Mouse (Mus musculus) forebrain, embryonic 15.5 days (tissue): Measurements from ENCODE around the gene Slc8a1. TPM values are rescaled to one million over a fixed set of nuclear protein-coding genes. Genes with fewer than 3 reads are reported as not detected.

Experiments used
- ATAC-seq: fragments of 200-750 bp; cut with Nextera tagmentation; replicated peaks from 2 replicates; pipeline ENCODE4 v1.8.0; 2017; ENCODE audit warnings: mild to moderate bottlenecking, moderate TSS enrichment, moderate library complexity
- H3K27ac ChIP-seq: fragments of 300-500 bp; sonication (generic); replicated peaks from 2 replicates; pipeline ENCODE4 v1.5.1; 2015; ENCODE audit warnings: mild to moderate bottlenecking, inconsistent platforms
- H3K27me3 ChIP-seq: fragments of 300-500 bp; sonication (generic); 2 replicates; pipeline ENCODE4 v1.6.1; 2015; ENCODE audit warnings: inconsistent platforms
- H3K36me3 ChIP-seq: fragments of 300-500 bp; sonication (generic); 2 replicates; pipeline ENCODE4 v1.6.1; 2015; ENCODE audit warnings: mild to moderate bottlenecking, inconsistent platforms
- H3K4me1 ChIP-seq: fragments of 300-500 bp; sonication (generic); 2 replicates; pipeline ENCODE4 v1.6.1; 2015; ENCODE audit warnings: inconsistent platforms
- H3K4me2 ChIP-seq: fragments of 300-500 bp; sonication (generic); replicated peaks from 2 replicates; pipeline ENCODE4 v1.6.1; 2015; ENCODE audit warnings: mild to moderate bottlenecking, inconsistent platforms
- H3K4me3 ChIP-seq: fragments of 300-500 bp; sonication (generic); 2 replicates; pipeline ENCODE4 v1.5.1; 2015; ENCODE audit warnings: mild to moderate bottlenecking, inconsistent platforms
- H3K9ac ChIP-seq: fragments of 300-500 bp; sonication (generic); replicated peaks from 2 replicates; pipeline ENCODE4 v1.6.1; 2015; ENCODE audit warnings: mild to moderate bottlenecking, inconsistent platforms
- H3K9me3 ChIP-seq: fragments of 300-500 bp; sonication (generic); 2 replicates; pipeline ENCODE4 v1.6.1; 2016; ENCODE audit warnings: inconsistent platforms
- WGBS: fragments of 180-500 bp; shearing (Covaris S2); methylation state at CpG from one replicate; pipeline ENCODE4 v1.1.7; 2015; ENCODE audit warnings: mixed read lengths; 5-methylcytosine and 5-hydroxymethylcytosine counted together
- polyA plus RNA-seq: library from polyadenylated mRNA; unstranded; fragments of >200 nt; fragmentation: Nextera tagmentation; extraction: Ambion mirVana; gene quantifications from 2 replicates; pipeline ENCODE4 v1.2.1, GENCODE M21; 2015

Gene Slc8a1
- polyA plus RNA-seq, 1 experiment from 2014 or later, result 18.4 TPM

GRCm38 (mm10) chr17:81486388-81486787, 251.8 kb downstream of the Slc8a1 start:
- peaks cover 12% of the 10 kb centered on the region for H3K4me1 ChIP-seq
- no peak overlapping the region for H3K4me3 ChIP-seq
- no peaks in the 10 kb centered on the region for H3K27me3 ChIP-seq
- ATAC-seq, result no peak
- WGBS, result 60% methylated on average over 1 of the region's 1 CpGs
- no peak overlapping the region for H3K9ac ChIP-seq
- no peaks in the 10 kb centered on the region for H3K9me3 ChIP-seq
- H3K36me3 ChIP-seq, result no peaks in the 10 kb centered on the region
- H3K4me2 ChIP-seq, result no peak overlapping the region
- H3K27ac ChIP-seq, result no peak overlapping the region

GRCm38 (mm10) chr17:81481843-81482490, 256.2 kb downstream of the Slc8a1 start:
- no peaks in the 10 kb centered on the region for H3K36me3 ChIP-seq
- no peak for ATAC-seq
- H3K4me1 ChIP-seq, result peaks cover 26% of the 10 kb centered on the region
- 54% methylated on average over 11 of the region's 11 CpGs for WGBS
- H3K4me3 ChIP-seq, result no peak overlapping the region
- H3K9ac ChIP-seq, result no peak overlapping the region
- H3K27me3 ChIP-seq, result no peaks in the 10 kb centered on the region
- no peak overlapping the region for H3K4me2 ChIP-seq
- H3K27ac ChIP-seq, result peak overlapping the region; percentile 32; the same call in 1 of the 2 replicates
- H3K9me3 ChIP-seq, result no peaks in the 10 kb centered on the region

- peak; percentile 77 for ATAC-seq
- Histone ChIP-seq H3K36me3 (no peaks in the 10 kb centered on the region), H3K4me1 (peaks cover 23% of the 10 kb centered on the region), H3K4me2 (peak overlapping the region; percentile 17), H3K4me3 (no peak overlapping the region), H3K9me3 (no peaks in the 10 kb centered on the region), H3K27ac (peak overlapping the region; percentile 28; the same call in 1 of the 2 replicates), H3K9ac (no peak overlapping the region), H3K27me3 (no peaks in the 10 kb centered on the region)
- WGBS, result 46% methylated on average over 21 of the region's 21 CpGs
Measured at GRCm38 (mm10) chr17:81480351-81481161, 257.6 kb downstream of the Slc8a1 start.

GRCm38 (mm10) chr17:81479807-81480206, 258.4 kb downstream of the Slc8a1 start:
- Histone ChIP-seq H3K4me1 (peaks cover 24% of the 10 kb centered on the region), H3K27ac (no peak overlapping the region), H3K9me3 (no peaks in the 10 kb centered on the region), H3K9ac (no peak overlapping the region), H3K4me2 (peak overlapping the region; percentile 17), H3K4me3 (no peak overlapping the region), H3K36me3 (no peaks in the 10 kb centered on the region), H3K27me3 (no peaks in the 10 kb centered on the region)
- 21% methylated on average over 4 of the region's 4 CpGs for WGBS
- ATAC-seq, result no peak

GRCm38 (mm10) chr17:81477420-81477819, 260.8 kb downstream of the Slc8a1 start:
- H3K36me3 ChIP-seq, result no peaks in the 10 kb centered on the region
- no peak for ATAC-seq
- no peaks in the 10 kb centered on the region for H3K9me3 ChIP-seq
- peaks cover 29% of the 10 kb centered on the region for H3K4me1 ChIP-seq
- H3K9ac ChIP-seq, result no peak overlapping the region
- WGBS, result 84% methylated on average over 1 of the region's 1 CpGs
- no peak overlapping the region for H3K4me2 ChIP-seq
- H3K27ac ChIP-seq, result no peak overlapping the region
- no peaks in the 10 kb centered on the region for H3K27me3 ChIP-seq
- no peak overlapping the region for H3K4me3 ChIP-seq

GRCm38 (mm10) chr17:81473363-81473762, 264.8 kb downstream of the Slc8a1 start:
- H3K27me3 ChIP-seq, result no peaks in the 10 kb centered on the region
- no peak overlapping the region for H3K27ac ChIP-seq
- no peak overlapping the region for H3K9ac ChIP-seq
- H3K4me1 ChIP-seq, result peaks cover 18% of the 10 kb centered on the region
- no peak overlapping the region for H3K4me2 ChIP-seq
- no peaks in the 10 kb centered on the region for H3K36me3 ChIP-seq
- peak; percentile 64 for ATAC-seq
- WGBS, result 13% methylated on average over 3 of the region's 3 CpGs
- H3K4me3 ChIP-seq, result no peak overlapping the region
- H3K9me3 ChIP-seq, result no peaks in the 10 kb centered on the region

GRCm38 (mm10) chr17:81468941-81469340, 269.2 kb downstream of the Slc8a1 start:
- Histone ChIP-seq H3K27ac (no peak overlapping the region), H3K4me3 (no peak overlapping the region), H3K4me2 (no peak overlapping the region), H3K9me3 (no peaks in the 10 kb centered on the region), H3K27me3 (no peaks in the 10 kb centered on the region), H3K36me3 (no peaks in the 10 kb centered on the region), H3K4me1 (peaks cover 16% of the 10 kb centered on the region), H3K9ac (no peak overlapping the region)
- 82% methylated on average over 5 of the region's 5 CpGs for WGBS
- ATAC-seq, result no peak

- no peak overlapping the region for H3K27ac ChIP-seq
- no peaks in the 10 kb centered on the region for H3K4me1 ChIP-seq
- no peak overlapping the region for H3K4me2 ChIP-seq
- WGBS, result 89% methylated on average over 3 of the region's 3 CpGs
- no peaks in the 10 kb centered on the region for H3K36me3 ChIP-seq
- no peaks in the 10 kb centered on the region for H3K27me3 ChIP-seq
- H3K9me3 ChIP-seq, result no peaks in the 10 kb centered on the region
- no peak for ATAC-seq
- H3K9ac ChIP-seq, result no peak overlapping the region
- no peak overlapping the region for H3K4me3 ChIP-seq
Measured at GRCm38 (mm10) chr17:81459379-81459778, 278.8 kb downstream of the Slc8a1 start.

- H3K9me3 ChIP-seq, result no peaks in the 10 kb centered on the region
- H3K9ac ChIP-seq, result no peak overlapping the region
- no peak for ATAC-seq
- no peaks in the 10 kb centered on the region for H3K27me3 ChIP-seq
- no peak overlapping the region for H3K4me3 ChIP-seq
- H3K36me3 ChIP-seq, result no peaks in the 10 kb centered on the region
- WGBS, result 87% methylated on average over 7 of the region's 7 CpGs
- H3K27ac ChIP-seq, result no peak overlapping the region
- no peaks in the 10 kb centered on the region for H3K4me1 ChIP-seq
- H3K4me2 ChIP-seq, result no peak overlapping the region
Measured at GRCm38 (mm10) chr17:81455977-81456376, 282.2 kb downstream of the Slc8a1 start.

GRCm38 (mm10) chr17:81455269-81455668, 282.9 kb downstream of the Slc8a1 start:
- no peak for ATAC-seq
- Histone ChIP-seq H3K9ac (no peak overlapping the region), H3K27me3 (no peaks in the 10 kb centered on the region), H3K4me1 (no peaks in the 10 kb centered on the region), H3K4me3 (no peak overlapping the region), H3K9me3 (no peaks in the 10 kb centered on the region), H3K27ac (no peak overlapping the region), H3K36me3 (no peaks in the 10 kb centered on the region), H3K4me2 (no peak overlapping the region)
- WGBS, result 66% methylated on average over 3 of the region's 3 CpGs

GRCm38 (mm10) chr17:81441463-81441862, 296.7 kb downstream of the Slc8a1 start, which contains the start of gene Gm11096:
TSS of gene Gm11096 (plus strand) at chr17:81441763.
- Histone ChIP-seq H3K36me3 (peaks cover 3% of the 10 kb centered on the region), H3K27ac (no peak within 1 kb of the TSS), H3K4me1 (no peaks in the 10 kb centered on the region), H3K4me3 (no peak within 1 kb of the TSS), H3K9me3 (no peaks in the 10 kb centered on the region), H3K27me3 (no peaks in the 10 kb centered on the region), H3K4me2 (no peak within 1 kb of the TSS), H3K9ac (no peak within 1 kb of the TSS)
- ATAC-seq, result no peak

- Histone ChIP-seq H3K9me3 (no peaks in the 10 kb centered on the region), H3K4me1 (no peaks in the 10 kb centered on the region), H3K4me3 (no peak overlapping the region), H3K27ac (no peak overlapping the region), H3K4me2 (no peak overlapping the region), H3K36me3 (0 out of 2 replicates have a peak, but pooled peaks cover 2% of the 10 kb centered on the region), H3K27me3 (no peaks in the 10 kb centered on the region), H3K9ac (no peak overlapping the region)
- no peak for ATAC-seq
- 68% methylated on average over 5 of the region's 5 CpGs for WGBS
Measured at GRCm38 (mm10) chr17:81433148-81433547, 305.0 kb downstream of the Slc8a1 start.
